Mouse (Mus musculus) embryonic fibroblast, embryonic 13.5 days (primary cell): Measurements from ENCODE around the gene Adm2.

Source experiments
- CTCF ChIP-seq: IDR thresholded peaks from 2 replicates; pipeline ENCODE4 v1.5.1; 2011; ENCODE audit warnings: mild to moderate bottlenecking, control low read depth, low read length, moderate library complexity, borderline replicate concordance; ENCODE audit not compliant: insufficient read depth
- POLR2A ChIP-seq: IDR thresholded peaks from 2 replicates; pipeline ENCODE4 v1.6.1; 2011; ENCODE audit warnings: low read depth, mild to moderate bottlenecking, control low read depth, low read length, moderate library complexity

GRCm38 (mm10) chr15:89352795-89353194, 30.3 kb downstream of the Adm2 start:
- TF ChIP-seq CTCF (no peak), POLR2A (no peak)
